Mouse (Mus musculus): ENCODE results near the gene Rbms3. TPM values are rescaled to one million over a fixed set of nuclear protein-coding genes. Genes with fewer than 3 reads are reported as not detected.

The Rbms3 gene
- total RNA-seq, 1 experiment, result 2.2 TPM

GRCm38 (mm10) chr9:116728093-116728492, 901.6 kb downstream of the Rbms3 start:
- Histone ChIP-seq H3K36me3 (ENCODE audit: control insufficient read depth, insufficient read depth, low read length, poor library complexity, severe bottlenecking) (no peaks in the 10 kb centered on the region), H3K27ac (ENCODE audit: insufficient read depth, low read depth, low read length, poor library complexity, severe bottlenecking) (no peak overlapping the region)
- in situ Hi-C loops (cut with MboI; ENCODE audit: low sequenced_read_pairs in 2 of 2, unreplicated experiment in 2 of 2), result no loop called here

GRCm38 (mm10) chr9:116724581-116724980, 905.1 kb downstream of the Rbms3 start:
- H3K4me3 ChIP-seq (ENCODE audit: insufficient read depth in 1 of 2, low read depth in 1 of 2, low read length in 2 of 2, poor library complexity in 1 of 2, severe bottlenecking in 1 of 2), result no peak overlapping the region
- no peaks in the 10 kb centered on the region for H3K9me3 ChIP-seq (ENCODE audit: control insufficient read depth, insufficient read depth, low read depth, low read length)
- H3K36me3 ChIP-seq (ENCODE audit: control insufficient read depth, insufficient read depth, low read length, poor library complexity, severe bottlenecking), result no peaks in the 10 kb centered on the region
- no peak overlapping the region for H3K27ac ChIP-seq (ENCODE audit: insufficient read depth, low read depth, low read length, poor library complexity, severe bottlenecking)
- no peak for DNase-seq (ENCODE audit: low read depth, low spot score)
- TF ChIP-seq CHD2 (IDR thresholded peaks at IDR 0.05; ENCODE audit: low read depth, low read length) (no peak), ZNF384 (IDR thresholded peaks at IDR 0.05; ENCODE audit: low read depth, low read length) (no peak), ZC3H11A (IDR thresholded peaks at IDR 0.05; ENCODE audit: borderline replicate concordance, low read depth, low read length) (no peak), MAFK (IDR thresholded peaks at IDR 0.05; ENCODE audit: insufficient read depth, low read depth, low read length) (no peak), HCFC1 (IDR thresholded peaks at IDR 0.05; ENCODE audit: borderline replicate concordance, insufficient read depth, low read length) (no peak)
- in situ Hi-C loops (cut with MboI; ENCODE audit: low sequenced_read_pairs in 2 of 2, unreplicated experiment in 2 of 2), result no loop called here
- H3K4me1 ChIP-seq (ENCODE audit: control insufficient read depth in 2 of 2, insufficient read depth in 2 of 2, low read length in 2 of 2, poor library complexity in 1 of 2), result no peaks in the 10 kb centered on the region
- no peak overlapping the region for H3K9ac ChIP-seq (ENCODE audit: insufficient read depth, low read depth, low read length, poor library complexity, severe bottlenecking)

More at GRCm38 (mm10) chr9:116728093-116728492, 901.6 kb downstream of the Rbms3 start:
- no peak for DNase-seq (ENCODE audit: low read depth, low spot score)
- Histone ChIP-seq H3K4me3 (ENCODE audit: insufficient read depth in 1 of 2, low read depth in 1 of 2, low read length in 2 of 2, poor library complexity in 1 of 2, severe bottlenecking in 1 of 2) (no peak overlapping the region), H3K9me3 (ENCODE audit: control insufficient read depth, insufficient read depth, low read depth, low read length) (no peaks in the 10 kb centered on the region), H3K4me1 (ENCODE audit: control insufficient read depth in 2 of 2, insufficient read depth in 2 of 2, low read length in 2 of 2, poor library complexity in 1 of 2) (no peaks in the 10 kb centered on the region), H3K9ac (ENCODE audit: insufficient read depth, low read depth, low read length, poor library complexity, severe bottlenecking) (no peak overlapping the region)
- no peak for TF ChIP-seq CHD2 (IDR thresholded peaks at IDR 0.05; ENCODE audit: low read depth, low read length)
- TF ChIP-seq MAFK (IDR thresholded peaks at IDR 0.05; ENCODE audit: insufficient read depth, low read depth, low read length), result no peak
- no peak for TF ChIP-seq ZC3H11A (IDR thresholded peaks at IDR 0.05; ENCODE audit: borderline replicate concordance, low read depth, low read length)
- TF ChIP-seq ZNF384 (IDR thresholded peaks at IDR 0.05; ENCODE audit: low read depth, low read length), result no peak
- no peak for TF ChIP-seq HCFC1 (IDR thresholded peaks at IDR 0.05; ENCODE audit: borderline replicate concordance, insufficient read depth, low read length)

GRCm38 (mm10) chr9:116703119-116703518, 926.6 kb downstream of the Rbms3 start:
- no peak for DNase-seq (ENCODE audit: low read depth, low spot score)
- in situ Hi-C loops (cut with MboI; ENCODE audit: low sequenced_read_pairs in 2 of 2, unreplicated experiment in 2 of 2), result no loop called here
- Histone ChIP-seq H3K9me3 (ENCODE audit: control insufficient read depth, insufficient read depth, low read depth, low read length) (no peaks in the 10 kb centered on the region), H3K4me1 (ENCODE audit: control insufficient read depth in 2 of 2, insufficient read depth in 2 of 2, low read length in 2 of 2, poor library complexity in 1 of 2) (no peaks in the 10 kb centered on the region), H3K9ac (ENCODE audit: insufficient read depth, low read depth, low read length, poor library complexity, severe bottlenecking) (no peak overlapping the region), H3K4me3 (ENCODE audit: insufficient read depth in 1 of 2, low read depth in 1 of 2, low read length in 2 of 2, poor library complexity in 1 of 2, severe bottlenecking in 1 of 2) (no peak overlapping the region), H3K27ac (ENCODE audit: insufficient read depth, low read depth, low read length, poor library complexity, severe bottlenecking) (no peak overlapping the region), H3K36me3 (ENCODE audit: control insufficient read depth, insufficient read depth, low read length, poor library complexity, severe bottlenecking) (no peaks in the 10 kb centered on the region)
- TF ChIP-seq ZC3H11A (IDR thresholded peaks at IDR 0.05; ENCODE audit: borderline replicate concordance, low read depth, low read length) (no peak), CHD2 (IDR thresholded peaks at IDR 0.05; ENCODE audit: low read depth, low read length) (no peak), ZNF384 (IDR thresholded peaks at IDR 0.05; ENCODE audit: low read depth, low read length) (no peak), HCFC1 (IDR thresholded peaks at IDR 0.05; ENCODE audit: borderline replicate concordance, insufficient read depth, low read length) (no peak), MAFK (IDR thresholded peaks at IDR 0.05; ENCODE audit: insufficient read depth, low read depth, low read length) (no peak)

- Histone ChIP-seq H3K9ac (ENCODE audit: insufficient read depth, low read depth, low read length, poor library complexity, severe bottlenecking) (no peak overlapping the region), H3K9me3 (ENCODE audit: control insufficient read depth, insufficient read depth, low read depth, low read length) (no peaks in the 10 kb centered on the region), H3K27ac (ENCODE audit: insufficient read depth, low read depth, low read length, poor library complexity, severe bottlenecking) (no peak overlapping the region), H3K4me1 (ENCODE audit: control insufficient read depth in 2 of 2, insufficient read depth in 2 of 2, low read length in 2 of 2, poor library complexity in 1 of 2) (no peaks in the 10 kb centered on the region), H3K36me3 (ENCODE audit: control insufficient read depth, insufficient read depth, low read length, poor library complexity, severe bottlenecking) (no peaks in the 10 kb centered on the region), H3K4me3 (ENCODE audit: insufficient read depth in 1 of 2, low read depth in 1 of 2, low read length in 2 of 2, poor library complexity in 1 of 2, severe bottlenecking in 1 of 2) (no peak overlapping the region)
- DNase-seq (ENCODE audit: low read depth, low spot score), result no peak
- TF ChIP-seq HCFC1 (IDR thresholded peaks at IDR 0.05; ENCODE audit: borderline replicate concordance, insufficient read depth, low read length) (no peak), MAFK (IDR thresholded peaks at IDR 0.05; ENCODE audit: insufficient read depth, low read depth, low read length) (no peak), ZNF384 (IDR thresholded peaks at IDR 0.05; ENCODE audit: low read depth, low read length) (no peak), CHD2 (IDR thresholded peaks at IDR 0.05; ENCODE audit: low read depth, low read length) (no peak), ZC3H11A (IDR thresholded peaks at IDR 0.05; ENCODE audit: borderline replicate concordance, low read depth, low read length) (no peak)
- in situ Hi-C loops (cut with MboI; ENCODE audit: low sequenced_read_pairs in 2 of 2, unreplicated experiment in 2 of 2), result no loop called here
Observed at GRCm38 (mm10) chr9:116702611-116703010, 927.1 kb downstream of the Rbms3 start.

Data from ES-E14 (cell line).